Mouse (Mus musculus): ENCODE data around the gene Ubl7. TPM values are rescaled to one million over a fixed set of nuclear protein-coding genes. Genes with fewer than 3 reads are reported as not detected.

Gene Ubl7
- total RNA-seq, 1 experiment, result 21.2 TPM

DNA sequence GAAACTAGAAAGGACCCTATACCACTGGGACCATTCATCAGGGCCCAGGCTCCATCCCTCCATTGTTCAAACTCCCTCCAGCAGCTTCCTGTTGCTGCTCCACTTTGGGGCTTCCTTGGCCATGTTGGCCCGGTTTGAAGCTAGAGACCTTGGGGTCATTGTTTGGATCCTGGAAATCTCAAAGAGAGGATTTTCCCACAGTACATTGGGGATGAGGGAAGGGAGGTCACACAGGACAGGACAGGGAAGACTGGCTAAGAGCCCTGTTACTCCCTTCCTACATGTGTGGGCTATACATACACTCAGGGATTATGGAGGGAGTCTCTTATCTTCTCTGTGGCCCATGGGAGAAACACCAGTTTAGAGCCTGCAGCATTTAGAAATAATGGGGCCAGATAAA, 47.8 kb downstream of the Ubl7 start:
- DNase-seq (ENCODE audit: low read depth, low spot score), result no peak
- Histone ChIP-seq H3K4me1 (ENCODE audit: control insufficient read depth in 2 of 2, insufficient read depth in 2 of 2, low read length in 2 of 2, poor library complexity in 1 of 2) (no peaks in the 10 kb centered on the region; a peak in 1 of 4 replicates), H3K9ac (ENCODE audit: insufficient read depth, low read depth, low read length, poor library complexity, severe bottlenecking) (no peak overlapping the region), H3K9me3 (ENCODE audit: control insufficient read depth, insufficient read depth, low read depth, low read length) (no peaks in the 10 kb centered on the region), H3K27ac (ENCODE audit: insufficient read depth, low read depth, low read length, poor library complexity, severe bottlenecking) (no peak overlapping the region), H3K36me3 (ENCODE audit: control insufficient read depth, insufficient read depth, low read length, poor library complexity, severe bottlenecking) (no peaks in the 10 kb centered on the region), H3K4me3 (ENCODE audit: insufficient read depth in 1 of 2, low read depth in 1 of 2, low read length in 2 of 2, poor library complexity in 1 of 2, severe bottlenecking in 1 of 2) (no peak overlapping the region)
- in situ Hi-C loops (cut with MboI; ENCODE audit: low sequenced_read_pairs in 2 of 2, unreplicated experiment in 2 of 2), result no loop called here
- TF ChIP-seq HCFC1 (IDR thresholded peaks at IDR 0.05; ENCODE audit: borderline replicate concordance, insufficient read depth, low read length) (no peak), CHD2 (IDR thresholded peaks at IDR 0.05; ENCODE audit: low read depth, low read length) (no peak), ZNF384 (IDR thresholded peaks at IDR 0.05; ENCODE audit: low read depth, low read length) (no peak), ZC3H11A (IDR thresholded peaks at IDR 0.05; ENCODE audit: borderline replicate concordance, low read depth, low read length) (no peak), MAFK (IDR thresholded peaks at IDR 0.05; ENCODE audit: insufficient read depth, low read depth, low read length) (no peak)

DNA sequence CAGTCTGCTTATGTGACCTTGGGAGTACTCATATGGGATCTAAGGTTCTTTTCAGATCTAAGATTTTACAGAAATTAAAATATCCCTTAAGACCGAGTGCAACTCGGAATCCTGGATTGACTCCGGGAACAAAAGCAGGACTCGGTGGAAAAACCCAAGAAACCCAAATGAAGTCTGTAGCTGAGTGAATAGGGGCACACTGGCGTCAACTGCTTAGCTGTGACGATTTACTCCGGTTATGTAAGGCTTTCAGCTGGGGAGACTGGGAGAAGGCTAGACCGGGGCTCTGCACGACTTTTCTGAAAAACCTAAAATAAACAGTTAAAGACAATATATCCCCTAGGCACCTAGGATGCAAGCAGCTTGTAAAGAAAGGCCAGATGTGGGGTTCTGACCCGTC, 48.6 kb downstream of the Ubl7 start:
- H3K27ac ChIP-seq (ENCODE audit: insufficient read depth, low read depth, low read length, poor library complexity, severe bottlenecking), result no peak overlapping the region
- H3K4me1 ChIP-seq (ENCODE audit: control insufficient read depth in 2 of 2, insufficient read depth in 2 of 2, low read length in 2 of 2, poor library complexity in 1 of 2), result no peaks in the 10 kb centered on the region; a peak in 1 of 4 replicates
- H3K9me3 ChIP-seq (ENCODE audit: control insufficient read depth, insufficient read depth, low read depth, low read length), result no peaks in the 10 kb centered on the region
- TF ChIP-seq ZC3H11A (IDR thresholded peaks at IDR 0.05; ENCODE audit: borderline replicate concordance, low read depth, low read length), result no peak
- no peak for DNase-seq (ENCODE audit: low read depth, low spot score)
- H3K36me3 ChIP-seq (ENCODE audit: control insufficient read depth, insufficient read depth, low read length, poor library complexity, severe bottlenecking), result no peaks in the 10 kb centered on the region
- in situ Hi-C loops (cut with MboI; ENCODE audit: low sequenced_read_pairs in 2 of 2, unreplicated experiment in 2 of 2), result no loop called here
- H3K9ac ChIP-seq (ENCODE audit: insufficient read depth, low read depth, low read length, poor library complexity, severe bottlenecking), result no peak overlapping the region
- no peak overlapping the region for H3K4me3 ChIP-seq (ENCODE audit: insufficient read depth in 1 of 2, low read depth in 1 of 2, low read length in 2 of 2, poor library complexity in 1 of 2, severe bottlenecking in 1 of 2)

DNA sequence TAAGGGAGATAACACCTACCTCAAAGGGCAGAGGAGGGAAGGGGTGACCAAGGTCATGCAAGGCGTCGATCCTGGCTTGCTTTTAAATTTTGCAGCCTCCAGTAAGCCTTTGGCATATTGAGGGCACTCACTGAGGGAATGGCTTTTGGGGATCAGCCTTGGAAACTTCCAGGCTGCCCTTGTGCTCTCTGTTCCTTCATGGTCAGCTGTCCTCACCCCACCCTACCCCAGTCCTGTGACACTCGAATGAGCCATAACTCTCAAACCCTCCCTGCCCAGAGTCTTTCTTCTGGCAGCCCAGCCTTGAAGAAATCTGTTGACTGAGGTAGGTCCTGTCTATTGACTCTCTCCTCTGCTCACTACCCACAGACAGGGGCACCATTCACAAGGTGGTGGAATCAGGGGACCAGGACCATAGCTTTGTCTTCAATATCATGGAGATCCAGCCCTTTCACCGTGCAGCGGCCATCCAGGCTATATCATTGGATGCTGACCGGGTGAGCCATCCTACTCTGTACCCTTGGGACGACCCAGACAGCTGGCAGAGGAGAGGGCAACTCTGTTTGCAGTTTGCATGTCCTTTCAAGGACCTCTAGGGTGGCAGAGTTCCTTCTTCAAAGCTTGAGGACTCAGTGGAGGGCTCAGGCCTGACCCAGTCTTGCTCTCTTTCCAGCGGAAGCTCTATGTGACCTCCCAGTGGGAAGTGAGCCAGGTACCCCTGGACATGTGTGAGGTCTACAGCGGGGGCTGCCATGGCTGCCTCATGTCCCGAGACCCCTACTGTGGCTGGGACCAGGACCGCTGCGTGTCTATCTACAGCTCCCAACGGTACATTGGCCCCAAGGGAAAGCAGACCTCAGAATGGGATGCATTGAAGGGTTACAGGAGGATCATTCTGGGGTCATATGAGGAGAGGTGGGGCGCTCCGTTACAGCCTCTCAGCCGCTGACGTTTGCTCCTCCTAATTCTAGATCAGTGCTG, 49.4 kb downstream of the Ubl7 start:
- no peak overlapping the region for H3K27ac ChIP-seq (ENCODE audit: insufficient read depth, low read depth, low read length, poor library complexity, severe bottlenecking)
- TF ChIP-seq CHD2 (IDR thresholded peaks at IDR 0.05; ENCODE audit: low read depth, low read length), result no peak
- no peak for TF ChIP-seq HCFC1 (IDR thresholded peaks at IDR 0.05; ENCODE audit: borderline replicate concordance, insufficient read depth, low read length)
- DNase-seq (ENCODE audit: low read depth, low spot score), result no peak
- no peaks in the 10 kb centered on the region for H3K36me3 ChIP-seq (ENCODE audit: control insufficient read depth, insufficient read depth, low read length, poor library complexity, severe bottlenecking)
- H3K9ac ChIP-seq (ENCODE audit: insufficient read depth, low read depth, low read length, poor library complexity, severe bottlenecking), result no peak overlapping the region
- H3K4me1 ChIP-seq (ENCODE audit: control insufficient read depth in 2 of 2, insufficient read depth in 2 of 2, low read length in 2 of 2, poor library complexity in 1 of 2), result no peaks in the 10 kb centered on the region; a peak in 1 of 4 replicates
- no peak overlapping the region for H3K4me3 ChIP-seq (ENCODE audit: insufficient read depth in 1 of 2, low read depth in 1 of 2, low read length in 2 of 2, poor library complexity in 1 of 2, severe bottlenecking in 1 of 2)
- in situ Hi-C loops (cut with MboI; ENCODE audit: low sequenced_read_pairs in 2 of 2, unreplicated experiment in 2 of 2), result no loop called here
- no peaks in the 10 kb centered on the region for H3K9me3 ChIP-seq (ENCODE audit: control insufficient read depth, insufficient read depth, low read depth, low read length)

DNA sequence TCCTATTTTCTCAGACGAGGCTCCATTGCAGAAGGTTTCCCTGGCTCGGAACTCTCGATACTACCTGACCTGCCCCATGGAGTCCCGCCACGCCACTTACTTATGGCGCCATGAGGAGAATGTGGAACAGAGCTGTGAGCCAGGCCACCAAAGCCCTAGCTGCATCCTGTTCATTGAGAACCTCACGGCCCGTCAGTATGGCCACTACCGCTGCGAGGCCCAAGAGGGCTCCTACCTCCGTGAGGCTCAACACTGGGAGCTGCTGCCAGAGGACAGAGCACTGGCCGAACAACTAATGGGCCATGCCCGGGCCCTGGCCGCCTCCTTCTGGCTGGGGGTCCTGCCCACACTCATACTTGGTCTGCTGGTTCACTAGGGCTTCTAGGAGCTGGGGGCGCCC, 50.4 kb downstream of the Ubl7 start:
- in situ Hi-C loops (cut with MboI; ENCODE audit: low sequenced_read_pairs in 2 of 2, unreplicated experiment in 2 of 2), result no loop called here
- Histone ChIP-seq H3K27ac (ENCODE audit: insufficient read depth, low read depth, low read length, poor library complexity, severe bottlenecking) (no peak overlapping the region), H3K4me1 (ENCODE audit: control insufficient read depth in 2 of 2, insufficient read depth in 2 of 2, low read length in 2 of 2, poor library complexity in 1 of 2) (no peaks in the 10 kb centered on the region; a peak in 1 of 4 replicates)

More for the DNA sequence above, 50.4 kb downstream of the Ubl7 start:
- H3K9ac ChIP-seq (ENCODE audit: insufficient read depth, low read depth, low read length, poor library complexity, severe bottlenecking), result no peak overlapping the region
- no peaks in the 10 kb centered on the region for H3K9me3 ChIP-seq (ENCODE audit: control insufficient read depth, insufficient read depth, low read depth, low read length)
- no peak overlapping the region; a peak in 1 of 4 replicates for H3K4me3 ChIP-seq (ENCODE audit: insufficient read depth in 1 of 2, low read depth in 1 of 2, low read length in 2 of 2, poor library complexity in 1 of 2, severe bottlenecking in 1 of 2)
- TF ChIP-seq CHD2 (IDR thresholded peaks at IDR 0.05; ENCODE audit: low read depth, low read length) (no peak), ZNF384 (IDR thresholded peaks at IDR 0.05; ENCODE audit: low read depth, low read length) (no peak), HCFC1 (IDR thresholded peaks at IDR 0.05; ENCODE audit: borderline replicate concordance, insufficient read depth, low read length) (no peak), MAFK (IDR thresholded peaks at IDR 0.05; ENCODE audit: insufficient read depth, low read depth, low read length) (no peak), ZC3H11A (IDR thresholded peaks at IDR 0.05; ENCODE audit: borderline replicate concordance, low read depth, low read length) (no peak)
- H3K36me3 ChIP-seq (ENCODE audit: control insufficient read depth, insufficient read depth, low read length, poor library complexity, severe bottlenecking), result no peaks in the 10 kb centered on the region
- DNase-seq (ENCODE audit: low read depth, low spot score), result no peak
